Mouse (Mus musculus): ENCODE measurements around the gene Slc4a1ap. TPM values are rescaled to one million over a fixed set of nuclear protein-coding genes. Genes with fewer than 3 reads are reported as not detected.

Gene Slc4a1ap
- polyA plus RNA-seq, 1 experiment from 2014 or later: 32.7 TPM

GRCm38 (mm10) chr5:31589711-31590319 lies 63.0 kb downstream of the Slc4a1ap start:
- no peak overlapping the region for H3K9ac ChIP-seq
- H3K36me3 ChIP-seq: no peaks in the 10 kb centered on the region
- H3K4me1 ChIP-seq: no peaks in the 10 kb centered on the region
- H3K9me3 ChIP-seq (replicated peaks): no peaks in the 10 kb centered on the region
- 65% methylated on average over 14 of the region's 14 CpGs for WGBS
- no peak overlapping the region for H3K4me3 ChIP-seq (replicated peaks)
- ATAC-seq (ENCODE audit: insufficient number of reproducible peaks, low FRiP score, low TSS enrichment, low read depth): no peak
- no peak overlapping the region for H3K27ac ChIP-seq (replicated peaks)
- H3K27me3 ChIP-seq: no peaks in the 10 kb centered on the region
- no peak overlapping the region for H3K4me2 ChIP-seq (replicated peaks)

GRCm38 (mm10) chr5:31591122-31591521 lies 64.3 kb downstream of the Slc4a1ap start:
- no peak overlapping the region for H3K9ac ChIP-seq
- no peaks in the 10 kb centered on the region for H3K27me3 ChIP-seq
- WGBS: 89% methylated on average over 7 of the region's 7 CpGs
- H3K9me3 ChIP-seq (replicated peaks): no peaks in the 10 kb centered on the region
- no peak for ATAC-seq (ENCODE audit: insufficient number of reproducible peaks, low FRiP score, low TSS enrichment, low read depth)
- H3K4me2 ChIP-seq (replicated peaks): no peak overlapping the region
- no peaks in the 10 kb centered on the region for H3K36me3 ChIP-seq
- no peak overlapping the region for H3K4me3 ChIP-seq (replicated peaks)
- no peak overlapping the region for H3K27ac ChIP-seq (replicated peaks)
- peaks cover under 1% of the 10 kb centered on the region; the same call in 1 of the 2 replicates for H3K4me1 ChIP-seq

GRCm38 (mm10) chr5:31595868-31596267 lies 69.1 kb downstream of the Slc4a1ap start:
- Histone ChIP-seq H3K4me1 (peaks cover 16% of the 10 kb centered on the region), H3K4me3 (replicated peaks) (no peak overlapping the region), H3K36me3 (no peaks in the 10 kb centered on the region), H3K9ac (no peak overlapping the region), H3K9me3 (replicated peaks) (no peaks in the 10 kb centered on the region), H3K4me2 (replicated peaks) (no peak overlapping the region), H3K27ac (replicated peaks) (no peak overlapping the region), H3K27me3 (no peaks in the 10 kb centered on the region)
- no peak for ATAC-seq (ENCODE audit: insufficient number of reproducible peaks, low FRiP score, low TSS enrichment, low read depth)
- 46% methylated on average over 4 of the region's 4 CpGs for WGBS

GRCm38 (mm10) chr5:31596481-31597429 lies 70.0 kb downstream of the Slc4a1ap start, which contains the start of gene Mrpl33:
Gene Mrpl33 (plus strand): TSS chr5:31596935.
- peak; percentile 27; the same call in 1 of the 2 replicates for ATAC-seq (ENCODE audit: insufficient number of reproducible peaks, low FRiP score, low TSS enrichment, low read depth)

GRCm38 (mm10) chr5:31597430-31597944 lies 70.7 kb downstream of the Slc4a1ap start:
- ATAC-seq (ENCODE audit: insufficient number of reproducible peaks, low FRiP score, low TSS enrichment, low read depth): no peak
- Histone ChIP-seq H3K4me3 (replicated peaks) (no peak overlapping the region), H3K27me3 (no peaks in the 10 kb centered on the region), H3K9me3 (replicated peaks) (no peaks in the 10 kb centered on the region), H3K27ac (replicated peaks) (no peak overlapping the region), H3K4me1 (peaks cover 22% of the 10 kb centered on the region), H3K9ac (no peak overlapping the region), H3K4me2 (replicated peaks) (peak overlapping the region; percentile 62; the same call in 1 of the 2 replicates), H3K36me3 (no peaks in the 10 kb centered on the region)
- 59% methylated on average over 6 of the region's 6 CpGs for WGBS

More at GRCm38 (mm10) chr5:31596481-31597429, 70.0 kb downstream of the Slc4a1ap start, which contains the start of gene Mrpl33:
- Histone ChIP-seq H3K4me3 (replicated peaks) (peak within 1 kb of the TSS; percentile 36), H3K36me3 (no peaks in the 10 kb centered on the region), H3K9me3 (replicated peaks) (no peaks in the 10 kb centered on the region), H3K27ac (replicated peaks) (peak within 1 kb of the TSS; percentile 63), H3K4me1 (peaks cover 16% of the 10 kb centered on the region), H3K9ac (peak within 1 kb of the TSS; percentile 21), H3K27me3 (no peaks in the 10 kb centered on the region), H3K4me2 (replicated peaks) (peak within 1 kb of the TSS; percentile 62)
- WGBS: 6% methylated on average over 26 of the region's 26 CpGs

DNA sequence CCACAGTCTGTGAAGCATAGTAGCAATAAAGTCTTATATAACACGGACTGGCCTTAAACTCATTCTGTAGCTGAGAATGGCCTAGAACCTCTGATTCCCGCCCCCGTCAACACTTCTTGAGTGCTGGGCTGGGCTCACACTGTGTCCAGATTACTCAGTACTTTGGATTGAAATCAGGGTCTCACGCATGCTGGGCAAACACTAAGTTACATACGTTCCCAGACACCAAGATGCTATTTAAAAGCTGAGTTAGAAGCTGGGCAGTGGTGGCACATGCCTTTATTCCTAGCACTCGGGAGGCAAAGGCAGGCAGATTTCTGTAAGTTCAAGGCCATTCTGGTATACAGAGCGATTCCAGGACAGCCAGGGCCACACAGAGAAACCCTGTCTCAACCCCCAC lies 71.3 kb downstream of the Slc4a1ap start:
- Histone ChIP-seq H3K9me3 (replicated peaks) (no peaks in the 10 kb centered on the region), H3K36me3 (no peaks in the 10 kb centered on the region), H3K4me1 (peaks cover 22% of the 10 kb centered on the region), H3K27ac (replicated peaks) (no peak overlapping the region), H3K4me2 (replicated peaks) (no peak overlapping the region), H3K4me3 (replicated peaks) (no peak overlapping the region), H3K27me3 (no peaks in the 10 kb centered on the region), H3K9ac (no peak overlapping the region)
- ATAC-seq (ENCODE audit: insufficient number of reproducible peaks, low FRiP score, low TSS enrichment, low read depth): no peak
- WGBS: 80% methylated on average over 7 of the region's 7 CpGs

- H3K9ac ChIP-seq: no peak overlapping the region
- H3K9me3 ChIP-seq (replicated peaks): no peaks in the 10 kb centered on the region
- WGBS: 66% methylated on average over 4 of the region's 4 CpGs
- peaks cover 22% of the 10 kb centered on the region for H3K4me1 ChIP-seq
- H3K36me3 ChIP-seq: no peaks in the 10 kb centered on the region
- no peaks in the 10 kb centered on the region for H3K27me3 ChIP-seq
- no peak overlapping the region for H3K27ac ChIP-seq (replicated peaks)
- ATAC-seq (ENCODE audit: insufficient number of reproducible peaks, low FRiP score, low TSS enrichment, low read depth): no peak
- no peak overlapping the region for H3K4me3 ChIP-seq (replicated peaks)
- no peak overlapping the region for H3K4me2 ChIP-seq (replicated peaks)
These were observed 71.8 kb downstream of the Slc4a1ap start for GRCm38 (mm10) chr5:31598579-31598978.

GRCm38 (mm10) chr5:31599161-31599560 lies 72.4 kb downstream of the Slc4a1ap start:
- 83% methylated on average over 2 of the region's 2 CpGs for WGBS
- no peak overlapping the region for H3K9ac ChIP-seq
- H3K4me3 ChIP-seq (replicated peaks): no peak overlapping the region
- no peak overlapping the region for H3K27ac ChIP-seq (replicated peaks)
- no peaks in the 10 kb centered on the region for H3K27me3 ChIP-seq
- peaks cover 22% of the 10 kb centered on the region for H3K4me1 ChIP-seq
- H3K4me2 ChIP-seq (replicated peaks): no peak overlapping the region
- H3K36me3 ChIP-seq: no peaks in the 10 kb centered on the region
- no peak for ATAC-seq (ENCODE audit: insufficient number of reproducible peaks, low FRiP score, low TSS enrichment, low read depth)
- H3K9me3 ChIP-seq (replicated peaks): no peaks in the 10 kb centered on the region

GRCm38 (mm10) chr5:31601162-31601722 lies 74.4 kb downstream of the Slc4a1ap start:
- H3K4me2 ChIP-seq (replicated peaks): no peak overlapping the region
- H3K9me3 ChIP-seq (replicated peaks): no peaks in the 10 kb centered on the region
- no peak for ATAC-seq (ENCODE audit: insufficient number of reproducible peaks, low FRiP score, low TSS enrichment, low read depth)
- H3K9ac ChIP-seq: no peak overlapping the region
- peaks cover 30% of the 10 kb centered on the region for H3K4me1 ChIP-seq
- no peaks in the 10 kb centered on the region for H3K36me3 ChIP-seq
- H3K27ac ChIP-seq (replicated peaks): no peak overlapping the region
- no peaks in the 10 kb centered on the region for H3K27me3 ChIP-seq
- WGBS: 68% methylated on average over 7 of the region's 7 CpGs
- no peak overlapping the region for H3K4me3 ChIP-seq (replicated peaks)

- no peaks in the 10 kb centered on the region for H3K9me3 ChIP-seq (replicated peaks)
- no peak overlapping the region for H3K9ac ChIP-seq
- no peaks in the 10 kb centered on the region for H3K36me3 ChIP-seq
- H3K4me1 ChIP-seq: peaks cover 19% of the 10 kb centered on the region
- no peak overlapping the region for H3K4me3 ChIP-seq (replicated peaks)
- H3K4me2 ChIP-seq (replicated peaks): no peak overlapping the region
- H3K27ac ChIP-seq (replicated peaks): peak overlapping the region; percentile 74
- WGBS: 73% methylated on average over 1 of the region's 1 CpGs
- peak; percentile 76 for ATAC-seq (ENCODE audit: insufficient number of reproducible peaks, low FRiP score, low TSS enrichment, low read depth)
- H3K27me3 ChIP-seq: no peaks in the 10 kb centered on the region
These were observed 75.6 kb downstream of the Slc4a1ap start for GRCm38 (mm10) chr5:31602377-31602776.

GRCm38 (mm10) chr5:31603766-31604165 lies 77.0 kb downstream of the Slc4a1ap start:
- H3K4me3 ChIP-seq (replicated peaks): no peak overlapping the region
- peaks cover 16% of the 10 kb centered on the region for H3K4me1 ChIP-seq
- H3K4me2 ChIP-seq (replicated peaks): no peak overlapping the region
- no peaks in the 10 kb centered on the region for H3K27me3 ChIP-seq
- no peak overlapping the region for H3K27ac ChIP-seq (replicated peaks)
- WGBS: 81% methylated on average over 6 of the region's 6 CpGs
- no peaks in the 10 kb centered on the region for H3K36me3 ChIP-seq
- ATAC-seq (ENCODE audit: insufficient number of reproducible peaks, low FRiP score, low TSS enrichment, low read depth): no peak
- H3K9ac ChIP-seq: no peak overlapping the region
- H3K9me3 ChIP-seq (replicated peaks): no peaks in the 10 kb centered on the region

All from embryonic facial prominence, embryonic 15.5 days (tissue).